Mouse (Mus musculus): ENCODE results near the gene Cfap61. TPM values are rescaled to one million over a fixed set of nuclear protein-coding genes. Genes with fewer than 3 reads are reported as not detected.
"Not testable (repeated sequence)": the region's sequence is repeated elsewhere in the genome, so short reads cannot be mapped to it uniquely, and the experiment has no call there.

Gene Cfap61
- polyA plus RNA-seq, 1 experiment from 2014 or later: 4.8 TPM

GRCm38 (mm10) chr2:145901861-145902260 is 32.7 kb upstream of the Cfap61 start, which contains the start of gene Naa20:
Gene Naa20 (plus strand): TSS chr2:145902099.
- no peaks in the 10 kb centered on the region for H3K36me3 ChIP-seq (ENCODE audit: control insufficient read depth, insufficient read depth, low read length)
- H3K4me2 ChIP-seq (ENCODE audit: low read length): peak within 1 kb of the TSS; percentile 64
- ATAC-seq: no peak
- H3K9ac ChIP-seq (ENCODE audit: low read depth, low read length): peak within 1 kb of the TSS; percentile 93
- H3K4me3 ChIP-seq (ENCODE audit: low read length): peak within 1 kb of the TSS; percentile 94
- no peaks in the 10 kb centered on the region for H3K27me3 ChIP-seq (replicated peaks; ENCODE audit: control insufficient read depth, insufficient read depth, low read length)
- WGBS: 89% methylated on average over 6 of the region's 6 CpGs
- no peaks in the 10 kb centered on the region for H3K9me3 ChIP-seq (ENCODE audit: control insufficient read depth, low read length)
- H3K4me1 ChIP-seq (ENCODE audit: control insufficient read depth, insufficient read depth, low read depth, low read length): peaks cover 12% of the 10 kb centered on the region
- H3K27ac ChIP-seq (ENCODE audit: low read depth, low read length): no peak within 1 kb of the TSS

GRCm38 (mm10) chr2:145903061-145903901 is 31.3 kb upstream of the Cfap61 start:
- H3K9ac ChIP-seq (ENCODE audit: low read depth, low read length): peak overlapping the region; percentile 93

DNA sequence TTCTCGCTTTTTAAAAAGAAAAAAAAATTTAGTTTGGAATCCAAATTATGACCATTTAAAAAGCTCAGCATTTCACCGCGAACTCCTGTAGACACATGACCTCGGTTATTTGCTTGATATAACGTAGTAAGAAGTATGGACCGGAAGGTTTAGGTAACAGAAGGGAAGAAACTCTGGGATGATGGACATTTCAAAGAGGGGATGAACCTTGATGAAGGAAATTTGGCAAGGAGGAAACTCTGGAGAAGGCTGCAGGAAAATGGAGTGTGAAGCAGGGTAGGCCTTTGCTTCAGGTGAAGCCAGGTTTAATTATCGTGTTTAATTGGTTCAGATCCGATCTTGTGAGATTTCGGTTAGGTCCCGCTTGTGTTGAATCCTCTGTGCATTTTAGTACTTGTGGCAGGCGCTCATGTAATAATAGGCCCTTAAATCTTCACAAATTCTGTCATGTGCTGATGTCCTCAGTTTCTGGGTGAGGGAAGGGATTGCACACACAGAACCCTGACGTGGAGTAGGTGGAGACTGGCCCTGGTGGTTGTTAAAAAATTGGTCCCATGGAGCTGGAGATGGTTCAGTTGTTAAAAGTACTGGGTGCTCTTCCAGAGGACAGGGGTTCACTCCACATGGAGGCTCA is 30.5 kb upstream of the Cfap61 start:
- H3K4me1 ChIP-seq (ENCODE audit: control insufficient read depth, insufficient read depth, low read depth, low read length): peaks cover 12% of the 10 kb centered on the region
- H3K27ac ChIP-seq (ENCODE audit: low read depth, low read length): no peak overlapping the region
- H3K4me3 ChIP-seq (ENCODE audit: low read length): peak overlapping the region; percentile 94
- peak overlapping the region; percentile 93 for H3K9ac ChIP-seq (ENCODE audit: low read depth, low read length)
- H3K36me3 ChIP-seq (ENCODE audit: control insufficient read depth, insufficient read depth, low read length): peaks cover 3% of the 10 kb centered on the region; the same call in 1 of the 2 replicates
- H3K4me2 ChIP-seq (ENCODE audit: low read length): peak overlapping the region; percentile 70
- WGBS: 38% methylated on average over 12 of the region's 12 CpGs
- no peaks in the 10 kb centered on the region for H3K27me3 ChIP-seq (replicated peaks; ENCODE audit: control insufficient read depth, insufficient read depth, low read length)
- ATAC-seq: no peak
- no peaks in the 10 kb centered on the region for H3K9me3 ChIP-seq (ENCODE audit: control insufficient read depth, low read length)

More at GRCm38 (mm10) chr2:145903061-145903901, 31.3 kb upstream of the Cfap61 start:
- H3K9me3 ChIP-seq (ENCODE audit: control insufficient read depth, low read length): no peaks in the 10 kb centered on the region
- H3K4me3 ChIP-seq (ENCODE audit: low read length): peak overlapping the region; percentile 94
- H3K27me3 ChIP-seq (replicated peaks; ENCODE audit: control insufficient read depth, insufficient read depth, low read length): no peaks in the 10 kb centered on the region
- peaks cover 12% of the 10 kb centered on the region for H3K4me1 ChIP-seq (ENCODE audit: control insufficient read depth, insufficient read depth, low read depth, low read length)
- no peaks in the 10 kb centered on the region for H3K36me3 ChIP-seq (ENCODE audit: control insufficient read depth, insufficient read depth, low read length)
- peak; percentile 98 for ATAC-seq
- H3K27ac ChIP-seq (ENCODE audit: low read depth, low read length): peak overlapping the region; percentile 82
- WGBS: under 1% methylated on average over 60 of the region's 68 CpGs
- peak overlapping the region; percentile 70 for H3K4me2 ChIP-seq (ENCODE audit: low read length)

- WGBS: 86% methylated on average over 6 of the region's 6 CpGs
- Histone ChIP-seq H3K9me3 (ENCODE audit: control insufficient read depth, low read length) (no peaks in the 10 kb centered on the region), H3K4me3 (ENCODE audit: low read length) (no peak overlapping the region), H3K27me3 (replicated peaks; ENCODE audit: control insufficient read depth, insufficient read depth, low read length) (no peaks in the 10 kb centered on the region), H3K27ac (ENCODE audit: low read depth, low read length) (no peak overlapping the region), H3K4me1 (ENCODE audit: control insufficient read depth, insufficient read depth, low read depth, low read length) (peaks cover 12% of the 10 kb centered on the region), H3K4me2 (ENCODE audit: low read length) (no peak overlapping the region), H3K36me3 (ENCODE audit: control insufficient read depth, insufficient read depth, low read length) (peaks cover 8% of the 10 kb centered on the region; the same call in 1 of the 2 replicates), H3K9ac (ENCODE audit: low read depth, low read length) (no peak overlapping the region)
- ATAC-seq: no peak
Measured at GRCm38 (mm10) chr2:145905156-145905555, 29.4 kb upstream of the Cfap61 start.

DNA sequence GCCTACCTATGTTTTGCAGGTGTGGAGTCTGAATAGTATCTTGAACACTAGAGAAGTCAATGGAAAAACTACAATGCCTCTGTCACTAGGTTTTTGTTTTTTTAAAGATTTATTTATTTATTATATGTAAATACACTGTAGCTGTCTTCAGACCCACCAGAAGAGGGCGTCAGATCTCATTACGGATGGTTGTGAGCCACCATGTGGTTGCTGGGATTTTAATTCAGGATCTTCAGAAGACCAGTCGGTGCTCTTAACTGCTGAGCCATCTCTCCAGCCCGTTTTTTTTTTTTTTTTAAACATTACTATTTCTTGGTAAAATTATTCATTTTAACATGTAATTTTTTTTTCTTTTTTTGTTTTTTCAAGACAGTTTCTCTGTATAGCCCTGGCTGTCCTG is 28.7 kb upstream of the Cfap61 start:
- H3K9ac ChIP-seq (ENCODE audit: low read depth, low read length): not testable (repeated sequence)

GRCm38 (mm10) chr2:145920941-145921650 is 13.5 kb upstream of the Cfap61 start:
- Histone ChIP-seq H3K4me3 (ENCODE audit: low read length) (no peak overlapping the region), H3K4me1 (ENCODE audit: control insufficient read depth, insufficient read depth, low read depth, low read length) (no peaks in the 10 kb centered on the region), H3K27me3 (replicated peaks; ENCODE audit: control insufficient read depth, insufficient read depth, low read length) (no peaks in the 10 kb centered on the region), H3K9me3 (ENCODE audit: control insufficient read depth, low read length) (no peaks in the 10 kb centered on the region), H3K27ac (ENCODE audit: low read depth, low read length) (no peak overlapping the region), H3K36me3 (ENCODE audit: control insufficient read depth, insufficient read depth, low read length) (peaks cover 57% of the 10 kb centered on the region), H3K9ac (ENCODE audit: low read depth, low read length) (no peak overlapping the region), H3K4me2 (ENCODE audit: low read length) (no peak overlapping the region)
- WGBS: 94% methylated on average over 8 of the region's 8 CpGs
- ATAC-seq: no peak

More for the DNA sequence above, 28.7 kb upstream of the Cfap61 start:
- H3K27ac ChIP-seq (ENCODE audit: low read depth, low read length); ATAC-seq; H3K4me3 ChIP-seq (ENCODE audit: low read length); H3K4me2 ChIP-seq (ENCODE audit: low read length); H3K9me3 ChIP-seq (ENCODE audit: control insufficient read depth, low read length); H3K27me3 ChIP-seq (replicated peaks; ENCODE audit: control insufficient read depth, insufficient read depth, low read length): not testable (repeated sequence)
- Histone ChIP-seq H3K36me3 (ENCODE audit: control insufficient read depth, insufficient read depth, low read length) (peaks cover 11% of the 10 kb centered on the region), H3K4me1 (ENCODE audit: control insufficient read depth, insufficient read depth, low read depth, low read length) (peaks cover 12% of the 10 kb centered on the region)
- WGBS: 41% methylated on average over 4 of the region's 4 CpGs

GRCm38 (mm10) chr2:145936975-145937374 is 2.4 kb downstream of the Cfap61 start:
- Histone ChIP-seq H3K9ac (ENCODE audit: low read depth, low read length) (no peak overlapping the region), H3K27me3 (replicated peaks; ENCODE audit: control insufficient read depth, insufficient read depth, low read length) (no peaks in the 10 kb centered on the region), H3K27ac (ENCODE audit: low read depth, low read length) (no peak overlapping the region), H3K36me3 (ENCODE audit: control insufficient read depth, insufficient read depth, low read length) (peaks cover 3% of the 10 kb centered on the region), H3K4me1 (ENCODE audit: control insufficient read depth, insufficient read depth, low read depth, low read length) (peaks cover 9% of the 10 kb centered on the region), H3K4me3 (ENCODE audit: low read length) (no peak overlapping the region), H3K4me2 (ENCODE audit: low read length) (no peak overlapping the region), H3K9me3 (ENCODE audit: control insufficient read depth, low read length) (no peaks in the 10 kb centered on the region)
- ATAC-seq: no peak
- 89% methylated on average over 8 of the region's 8 CpGs for WGBS

GRCm38 (mm10) chr2:145941403-145941802 is 6.8 kb downstream of the Cfap61 start:
- 75% methylated on average over 3 of the region's 3 CpGs for whole genome bisulfite sequencing
- Histone ChIP-seq H3K27me3 (replicated peaks; ENCODE audit: control insufficient read depth, insufficient read depth, low read length) (no peaks in the 10 kb centered on the region), H3K9ac (ENCODE audit: low read depth, low read length) (no peak overlapping the region), H3K27ac (ENCODE audit: low read depth, low read length) (no peak overlapping the region), H3K4me3 (ENCODE audit: low read length) (no peak overlapping the region), H3K4me2 (ENCODE audit: low read length) (no peak overlapping the region), H3K9me3 (ENCODE audit: control insufficient read depth, low read length) (no peaks in the 10 kb centered on the region), H3K4me1 (ENCODE audit: control insufficient read depth, insufficient read depth, low read depth, low read length) (no peaks in the 10 kb centered on the region), H3K36me3 (ENCODE audit: control insufficient read depth, insufficient read depth, low read length) (no peaks in the 10 kb centered on the region)
- no peak for ATAC-seq

DNA sequence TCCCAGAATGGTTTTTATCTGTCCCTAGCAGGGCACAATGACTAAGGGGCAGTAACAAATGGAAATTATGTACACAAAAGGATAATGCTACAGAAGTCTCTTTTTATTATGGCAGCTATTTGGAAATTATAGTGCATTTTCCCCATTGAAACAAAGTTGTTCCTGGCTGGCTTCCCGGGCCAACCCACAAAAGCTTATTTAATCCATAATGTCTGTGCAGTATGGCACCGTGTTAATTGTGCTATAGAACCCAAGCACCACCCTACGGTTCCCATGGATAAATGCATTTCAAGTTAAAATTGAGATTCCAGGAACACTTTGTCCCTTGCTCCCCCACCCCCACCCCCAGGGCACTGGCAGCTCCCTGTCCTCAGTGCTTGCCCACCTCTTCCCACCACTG is 9.7 kb downstream of the Cfap61 start:
- H3K9me3 ChIP-seq (ENCODE audit: control insufficient read depth, low read length): no peaks in the 10 kb centered on the region
- WGBS: 56% methylated on average over 3 of the region's 3 CpGs

More for the DNA sequence above, 9.7 kb downstream of the Cfap61 start:
- no peak overlapping the region for H3K27ac ChIP-seq (ENCODE audit: low read depth, low read length)
- no peak overlapping the region for H3K9ac ChIP-seq (ENCODE audit: low read depth, low read length)
- no peaks in the 10 kb centered on the region for H3K4me1 ChIP-seq (ENCODE audit: control insufficient read depth, insufficient read depth, low read depth, low read length)
- no peak overlapping the region for H3K4me2 ChIP-seq (ENCODE audit: low read length)
- ATAC-seq: no peak
- H3K36me3 ChIP-seq (ENCODE audit: control insufficient read depth, insufficient read depth, low read length): no peaks in the 10 kb centered on the region
- H3K27me3 ChIP-seq (replicated peaks; ENCODE audit: control insufficient read depth, insufficient read depth, low read length): no peaks in the 10 kb centered on the region
- no peak overlapping the region for H3K4me3 ChIP-seq (ENCODE audit: low read length)
